Mouse (Mus musculus): ENCODE measurements around the gene Btnl1.

- TF ChIP-seq CTCF (IDR thresholded peaks at IDR 0.05; ENCODE audit: low read depth, low read length) (peak; percentile 93), POLR2A (IDR thresholded peaks at IDR 0.05; ENCODE audit: extremely low read depth, insufficient read depth, low read length) (no peak)
Observed at GRCm38 (mm10) chr17:34411117-34411516, 34.2 kb downstream of the Btnl1 start.

Data from liver, adult 2 months (tissue).